Mouse (Mus musculus) CD4-positive, CD25-positive, alpha-beta regulatory T cell (primary cell): ENCODE measurements around the gene Kat5. TPM values are rescaled to one million over a fixed set of nuclear protein-coding genes. Genes with fewer than 3 reads are reported as not detected.

Experiments used
- polyA plus RNA-seq: library from polyadenylated mRNA; unstranded; fragments of 100-300 nt; shearing (Covaris generic); gene quantifications from one replicate; pipeline ENCODE4 v1.2.1, GENCODE M21; 2017

The Kat5 gene
- 56.1 TPM for polyA plus RNA-seq

GRCm38 (mm10) chr19:5609547-5610404 lies at the start of gene Kat5:
TSS of gene Kat5 (minus strand) at chr19:5610237.

DNA sequence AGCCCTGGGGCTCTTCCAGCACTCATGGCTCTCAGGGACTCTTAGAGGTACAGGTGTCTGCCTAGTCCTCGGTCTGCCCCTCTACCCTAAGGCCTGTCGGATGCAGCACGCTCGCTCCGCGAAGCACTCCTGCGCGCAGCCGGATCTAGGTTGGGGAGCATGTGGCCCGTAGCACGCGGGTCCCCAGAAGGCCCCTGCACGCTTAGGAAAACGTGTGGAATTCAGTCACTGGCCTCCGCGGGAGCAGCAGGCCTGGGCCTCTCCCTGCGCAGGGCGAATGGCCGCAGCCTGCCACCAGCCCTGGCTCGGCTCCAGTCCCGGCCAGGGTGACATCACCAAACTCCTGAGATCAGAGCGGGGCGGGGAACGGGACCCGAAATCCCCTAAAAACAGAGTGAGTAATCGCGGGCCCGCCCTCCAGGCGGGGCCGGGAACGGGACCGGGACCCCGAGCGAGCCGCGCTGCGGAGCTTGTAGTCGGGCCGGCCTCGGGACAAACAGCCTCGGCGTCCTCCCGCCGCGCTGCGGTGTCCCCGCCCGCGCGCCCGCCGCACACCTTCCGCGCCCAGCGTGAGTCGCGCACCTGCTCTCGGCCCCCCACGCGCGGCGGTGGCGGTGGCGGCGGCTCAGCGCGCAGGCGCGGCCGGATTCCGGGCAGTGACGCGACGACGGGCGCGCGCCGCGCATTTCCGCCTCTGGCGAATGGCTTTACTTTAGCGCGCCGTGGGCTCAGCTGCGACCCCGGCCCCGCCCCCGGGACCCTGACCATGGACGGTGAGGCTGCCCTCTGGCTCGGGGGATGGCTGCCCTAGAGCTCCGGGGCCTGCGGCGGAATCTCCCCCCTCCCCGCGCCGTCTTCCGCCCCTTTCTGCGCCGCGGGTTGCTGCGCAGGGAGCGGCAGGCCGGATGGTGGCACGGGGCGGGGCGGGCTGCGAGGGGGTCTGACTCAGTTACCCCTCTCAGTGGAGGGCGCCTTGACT lies 27.3 kb upstream of the Kat5 start, which contains the start of gene Rela:
TSS of gene Rela (plus strand) at position 415 of the 979 bp plus-strand sequence.

GRCm38 (mm10) chr19:5601752-5602541 lies 8.1 kb downstream of the Kat5 start, which contains the start of gene Rnaseh2c:
TSS of gene Rnaseh2c (plus strand) at chr19:5601873.

DNA sequence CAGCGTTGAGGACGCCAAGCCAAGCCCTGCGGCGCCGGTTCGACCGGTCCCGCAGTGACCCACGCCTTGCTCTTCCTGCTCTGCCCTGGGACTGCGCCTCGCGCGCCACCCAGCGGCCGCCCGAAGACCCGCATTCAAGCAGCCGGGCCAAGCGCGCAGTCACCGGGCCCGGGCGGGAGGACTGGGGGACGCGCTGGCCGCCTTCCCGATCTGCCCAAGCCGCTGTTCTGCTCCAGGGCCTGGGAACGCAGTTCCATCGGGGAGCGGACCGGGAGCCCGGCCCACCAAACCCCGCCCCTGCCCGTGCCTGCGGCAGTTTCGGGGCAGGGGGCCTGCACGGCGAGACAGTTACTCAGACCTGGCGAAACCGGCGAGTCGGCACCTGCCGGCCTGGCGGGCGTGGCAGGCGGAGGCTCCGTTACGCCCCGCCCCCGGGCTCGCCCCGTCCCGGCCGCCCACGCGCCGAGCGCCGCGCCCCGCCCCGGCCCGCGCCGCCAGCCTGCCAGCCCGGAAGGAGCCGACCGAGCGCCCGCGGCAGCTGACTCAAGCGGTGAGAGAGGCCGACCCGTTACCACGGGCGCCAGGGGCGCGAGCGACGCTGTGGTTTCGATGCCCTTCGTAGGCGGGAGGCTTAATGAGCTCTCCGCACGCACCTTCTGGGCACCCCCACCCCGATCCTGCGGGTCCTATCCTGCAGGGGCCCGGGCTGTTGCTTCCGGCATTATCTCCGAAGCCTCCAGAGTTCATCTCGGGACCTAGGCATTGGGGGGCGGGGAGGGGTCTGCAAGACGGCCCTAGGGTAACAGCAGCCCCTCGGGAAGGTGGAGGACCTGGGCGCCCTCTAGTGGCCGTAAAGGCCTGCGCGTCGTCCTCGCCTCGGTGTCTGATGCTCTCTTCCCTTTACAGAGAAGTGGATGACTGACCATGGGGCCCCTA lies 42.2 kb downstream of the Kat5 start, which contains the start of gene Ap5b1:
TSS of gene Ap5b1 (plus strand) at position 492 of the 936 bp plus-strand sequence.

GRCm38 (mm10) chr19:5560457-5561041 lies 49.5 kb downstream of the Kat5 start, which contains the start of gene Ovol1:
TSS of gene Ovol1 (minus strand) at chr19:5560646.

Other genes starting within 250 kb of the Kat5 start
- 63.2 TPM for gene Eif1ad, start 243.5 kb downstream of the Kat5 start, polyA plus RNA-seq
- gene Banf1, start 243.1 kb downstream of the Kat5 start, polyA plus RNA-seq = 304 TPM
- 213 TPM for gene Sart1, start 221.5 kb downstream of the Kat5 start, polyA plus RNA-seq
- 0.85 TPM for gene Tsga10ip, start 207.7 kb downstream of the Kat5 start, polyA plus RNA-seq
- 225 TPM for gene Drap1, start 185.3 kb downstream of the Kat5 start, polyA plus RNA-seq
- gene AI837181, start 185.1 kb downstream of the Kat5 start, polyA plus RNA-seq = 42.6 TPM
- gene Fosl1, start 162.7 kb downstream of the Kat5 start, polyA plus RNA-seq = not detected
- gene Ccdc85b, start 152.3 kb downstream of the Kat5 start, polyA plus RNA-seq = 12.2 TPM
- 166 TPM for gene Fibp, start 149.6 kb downstream of the Kat5 start, polyA plus RNA-seq
- 225 TPM for gene Ctsw, start 141.7 kb downstream of the Kat5 start, polyA plus RNA-seq
- gene Efemp2, start 136.3 kb downstream of the Kat5 start, polyA plus RNA-seq = 1.9 TPM
- 81.5 TPM for gene Mus81, start 121.8 kb downstream of the Kat5 start, polyA plus RNA-seq
- gene Cfl1, start 119.8 kb downstream of the Kat5 start, polyA plus RNA-seq = 3,756 TPM
- not detected for gene 1700020D05Rik, start 106.5 kb downstream of the Kat5 start, polyA plus RNA-seq
- 17.4 TPM for gene Snx32, start 99.7 kb downstream of the Kat5 start, polyA plus RNA-seq
- gene Ovol1, start 49.6 kb downstream of the Kat5 start, polyA plus RNA-seq = not detected
- gene Ap5b1, start 42.2 kb downstream of the Kat5 start, polyA plus RNA-seq = 18.3 TPM
- 127 TPM for gene Rnaseh2c, start 8.4 kb downstream of the Kat5 start, polyA plus RNA-seq
- 180 TPM for gene Rela, start 27.2 kb upstream of the Kat5 start, polyA plus RNA-seq
- 265 TPM for gene Sipa1, start 53.5 kb upstream of the Kat5 start, polyA plus RNA-seq
- gene Map3k11, start 78.5 kb upstream of the Kat5 start, polyA plus RNA-seq = 69.2 TPM
- 55.9 TPM for gene Pcnx3, start 78.7 kb upstream of the Kat5 start, polyA plus RNA-seq
- gene Kcnk7, start 94.1 kb upstream of the Kat5 start, polyA plus RNA-seq = 1.5 TPM
- 51.3 TPM for gene Ehbp1l1, start 116.1 kb upstream of the Kat5 start, polyA plus RNA-seq
- 107 TPM for gene Fam89b, start 119.4 kb upstream of the Kat5 start, polyA plus RNA-seq
- 0.48 TPM for gene Ltbp3, start 130.7 kb upstream of the Kat5 start, polyA plus RNA-seq
- gene Scyl1, start 161.2 kb upstream of the Kat5 start, polyA plus RNA-seq = 66.3 TPM